Mouse (Mus musculus): Measurements from ENCODE around the gene Srrt. TPM values are rescaled to one million over a fixed set of nuclear protein-coding genes. Genes with fewer than 3 reads are reported as not detected.
A peak's percentile ranks its signal among the peaks of the same experiment; 100 is the strongest.
"Not testable (repeated sequence)": the region's sequence is repeated elsewhere in the genome, so short reads cannot be mapped to it uniquely, and the experiment has no call there.

Srrt gene
- polyA plus RNA-seq, 1 experiment from 2014 or later, result 86.7 TPM

GRCm38 (mm10) chr5:137287032-137287952 is 20.2 kb downstream of the Srrt start, which contains the start of gene Ache:
TSS of gene Ache (plus strand) at chr5:137287519.
- Histone ChIP-seq H3K4me1 (replicated peaks) (peaks cover 56% of the 10 kb centered on the region), H3K36me3 (peaks cover 7% of the 10 kb centered on the region), H3K27ac (peak within 1 kb of the TSS; percentile 100), H3K4me3 (replicated peaks) (peak within 1 kb of the TSS; percentile 83), H3K4me2 (peak within 1 kb of the TSS; percentile 100), H3K9me3 (replicated peaks) (no peaks in the 10 kb centered on the region), H3K27me3 (peaks cover 20% of the 10 kb centered on the region), H3K9ac (peak within 1 kb of the TSS; percentile 94)
- DNase-seq, result peak; percentile 32
- no peak for ATAC-seq (ENCODE audit: low read depth)
- WGBS (ENCODE audit: insufficient replicate concordance), result 2% methylated on average over 40 of the region's 40 CpGs

GRCm38 (mm10) chr5:137286655-137287031 is 20.8 kb downstream of the Srrt start:
- Histone ChIP-seq H3K9ac (peak overlapping the region; percentile 94; the same call in 1 of the 2 replicates), H3K4me3 (replicated peaks) (peak overlapping the region; percentile 83), H3K4me2 (peak overlapping the region; percentile 100), H3K27ac (no peak overlapping the region), H3K9me3 (replicated peaks) (no peaks in the 10 kb centered on the region), H3K36me3 (peaks cover 3% of the 10 kb centered on the region), H3K27me3 (peaks cover 20% of the 10 kb centered on the region), H3K4me1 (replicated peaks) (peaks cover 50% of the 10 kb centered on the region)
- WGBS (ENCODE audit: insufficient replicate concordance), result under 1% methylated on average over 16 of the region's 16 CpGs
- DNase-seq, result peak; percentile 78
- no peak for ATAC-seq (ENCODE audit: low read depth)

- H3K4me2 ChIP-seq, result no peak overlapping the region
- peaks cover 43% of the 10 kb centered on the region for H3K4me1 ChIP-seq (replicated peaks)
- no peak overlapping the region for H3K27ac ChIP-seq
- no peaks in the 10 kb centered on the region for H3K9me3 ChIP-seq (replicated peaks)
- no peak overlapping the region for H3K4me3 ChIP-seq (replicated peaks)
- no peak overlapping the region for H3K9ac ChIP-seq
- H3K27me3 ChIP-seq, result peaks cover 20% of the 10 kb centered on the region
- no peaks in the 10 kb centered on the region for H3K36me3 ChIP-seq
- DNase-seq (no peak), ATAC-seq (ENCODE audit: low read depth) (no peak)
- WGBS (ENCODE audit: insufficient replicate concordance), result 37% methylated on average over 7 of the region's 7 CpGs
These were observed 21.5 kb downstream of the Srrt start for GRCm38 (mm10) chr5:137285986-137286385.

- 53% methylated on average over 5 of the region's 5 CpGs for WGBS (ENCODE audit: insufficient replicate concordance)
- H3K9me3 ChIP-seq (replicated peaks), result no peaks in the 10 kb centered on the region
- H3K36me3 ChIP-seq, result no peaks in the 10 kb centered on the region
- peaks cover 34% of the 10 kb centered on the region for H3K4me1 ChIP-seq (replicated peaks)
- no peak overlapping the region for H3K27ac ChIP-seq
- H3K9ac ChIP-seq, result no peak overlapping the region
- H3K27me3 ChIP-seq, result peaks cover 20% of the 10 kb centered on the region
- DNase-seq (peak; percentile 53), ATAC-seq (ENCODE audit: low read depth) (no peak)
- H3K4me2 ChIP-seq, result no peak overlapping the region
- no peak overlapping the region for H3K4me3 ChIP-seq (replicated peaks)
These were observed 22.4 kb downstream of the Srrt start for GRCm38 (mm10) chr5:137285045-137285444.

- H3K9ac ChIP-seq; H3K36me3 ChIP-seq; ATAC-seq (ENCODE audit: low read depth); H3K4me2 ChIP-seq; H3K4me3 ChIP-seq (replicated peaks); H3K9me3 ChIP-seq (replicated peaks); DNase-seq; H3K27ac ChIP-seq: not testable (repeated sequence)
- WGBS (ENCODE audit: insufficient replicate concordance), result 67% methylated on average over 5 of the region's 6 CpGs
- Histone ChIP-seq H3K4me1 (replicated peaks) (peaks cover 30% of the 10 kb centered on the region), H3K27me3 (peaks cover 17% of the 10 kb centered on the region)
These were observed 23.1 kb downstream of the Srrt start for GRCm38 (mm10) chr5:137284411-137284810.

GRCm38 (mm10) chr5:137277360-137278342 is 29.8 kb downstream of the Srrt start:
- Histone ChIP-seq H3K27ac (no peak overlapping the region), H3K9me3 (replicated peaks) (0 out of 2 replicates have a peak, but pooled peaks cover 2% of the 10 kb centered on the region), H3K4me3 (replicated peaks) (no peak overlapping the region), H3K4me2 (no peak overlapping the region), H3K27me3 (no peaks in the 10 kb centered on the region), H3K36me3 (no peaks in the 10 kb centered on the region), H3K9ac (no peak overlapping the region), H3K4me1 (replicated peaks) (no peaks in the 10 kb centered on the region)
- ATAC-seq (ENCODE audit: low read depth) (no peak), DNase-seq (no peak)
- 52% methylated on average over 18 of the region's 18 CpGs for WGBS (ENCODE audit: insufficient replicate concordance)

GRCm38 (mm10) chr5:137268131-137268910 is 39.2 kb downstream of the Srrt start:
- no peaks in the 10 kb centered on the region for H3K36me3 ChIP-seq

GRCm38 (mm10) chr5:137264787-137265186 is 42.7 kb downstream of the Srrt start:
- WGBS (ENCODE audit: insufficient replicate concordance), result 64% methylated on average over 11 of the region's 11 CpGs
- Histone ChIP-seq H3K4me2 (no peak overlapping the region), H3K9ac (no peak overlapping the region), H3K27ac (no peak overlapping the region), H3K27me3 (no peaks in the 10 kb centered on the region; the same call in 1 of the 2 replicates), H3K4me1 (replicated peaks) (peaks cover 16% of the 10 kb centered on the region), H3K36me3 (no peaks in the 10 kb centered on the region), H3K4me3 (replicated peaks) (no peak overlapping the region), H3K9me3 (replicated peaks) (no peaks in the 10 kb centered on the region)
- no peak for DNase-seq
- ATAC-seq (ENCODE audit: low read depth), result peak; percentile 41; the same call in 1 of the 2 replicates

More at GRCm38 (mm10) chr5:137268131-137268910, 39.2 kb downstream of the Srrt start:
- no peak overlapping the region for H3K9ac ChIP-seq
- DNase-seq (no peak), ATAC-seq (ENCODE audit: low read depth) (no peak)
- no peak overlapping the region for H3K4me2 ChIP-seq
- 0 out of 2 replicates have a peak, but pooled peaks cover 2% of the 10 kb centered on the region for H3K9me3 ChIP-seq (replicated peaks)
- H3K4me3 ChIP-seq (replicated peaks), result no peak overlapping the region
- peaks cover 16% of the 10 kb centered on the region for H3K4me1 ChIP-seq (replicated peaks)
- no peak overlapping the region for H3K27ac ChIP-seq
- 22% methylated on average over 18 of the region's 18 CpGs for WGBS (ENCODE audit: insufficient replicate concordance)
- H3K27me3 ChIP-seq, result no peaks in the 10 kb centered on the region; the same call in 1 of the 2 replicates

GRCm38 (mm10) chr5:137263897-137264720 is 43.4 kb downstream of the Srrt start:
- no peak overlapping the region for H3K4me3 ChIP-seq (replicated peaks)
- H3K9ac ChIP-seq, result no peak overlapping the region
- H3K27me3 ChIP-seq, result no peaks in the 10 kb centered on the region; the same call in 1 of the 2 replicates
- WGBS (ENCODE audit: insufficient replicate concordance), result 33% methylated on average over 14 of the region's 14 CpGs
- ATAC-seq (ENCODE audit: low read depth) (no peak), DNase-seq (no peak)
- H3K27ac ChIP-seq, result no peak overlapping the region
- H3K36me3 ChIP-seq, result no peaks in the 10 kb centered on the region
- no peaks in the 10 kb centered on the region for H3K9me3 ChIP-seq (replicated peaks)
- no peak overlapping the region for H3K4me2 ChIP-seq
- peaks cover 16% of the 10 kb centered on the region for H3K4me1 ChIP-seq (replicated peaks)
